In the genomic region with DNA sequence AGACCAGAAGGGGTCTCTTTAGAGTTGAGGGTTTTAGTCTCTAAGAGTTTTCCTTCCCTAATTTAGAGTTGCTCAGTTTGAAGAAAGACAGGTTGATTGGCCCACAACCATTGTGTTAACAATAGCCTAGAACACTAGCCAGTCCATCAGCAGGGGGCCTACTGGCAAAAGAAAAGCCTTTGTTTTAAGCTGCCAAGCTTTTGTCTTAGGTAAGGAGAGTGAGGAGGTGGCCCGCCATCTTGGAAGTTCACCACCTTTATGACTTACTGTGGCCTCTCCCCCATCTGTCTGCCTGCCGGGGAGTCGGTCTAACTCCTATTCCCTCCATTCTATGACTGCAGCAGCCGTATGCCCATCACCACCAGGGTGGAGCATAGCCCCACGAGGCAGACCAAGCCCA, we compare ENCODE assay signal across 25 mouse cellular contexts.
A peak's percentile ranks its signal among the peaks of the same experiment; 100 is the strongest.
DNase-seq lines count a peak whose midpoint lies in the region; TF ChIP-seq lines count a peak whose summit lies in the region.
"Had no signal": no experiment of that assay in that cellular context is flagged by ENCODE, and none has a peak within 500 bp of the region (broad histone marks: within the 10 kb centered on the region; RNA-seq: fewer than 3 reads in every experiment).

No protein-coding gene starts in this region.

- H3K4me2 ChIP-seq in CH12.LX (ENCODE audit: insufficient read depth, low read depth, poor library complexity, severe bottlenecking), result 0 out of 2 replicates have a peak overlapping the region, but pooled peaks have one; percentile 5
- H3K4me2 ChIP-seq: embryonic facial prominence, embryonic 13.5 days; forebrain, embryonic 12.5 days; forebrain, embryonic 15.5 days; heart, embryonic 12.5 days; heart, embryonic 15.5 days; hindbrain, embryonic 12.5 days; intestine, embryonic 15.5 days had no signal

- H3K9ac ChIP-seq in CH12.LX (ENCODE audit: insufficient read depth, low read depth), result no peak overlapping the region
- no peak overlapping the region for H3K9ac ChIP-seq in ES-E14 (ENCODE audit: insufficient read depth, low read depth, low read length, poor library complexity, severe bottlenecking)
- H3K9ac ChIP-seq: embryonic facial prominence, embryonic 13.5 days; forebrain, embryonic 12.5 days; forebrain, embryonic 15.5 days; heart, embryonic 12.5 days; heart, embryonic 15.5 days; hindbrain, embryonic 12.5 days; intestine, embryonic 15.5 days had no signal

- no peak; a peak in 1 of 4 replicates for TF ChIP-seq CTCF in CH12.LX (conservative IDR thresholded peaks at IDR 0.05 in 1 of 2, IDR thresholded peaks at IDR 0.05 in 1 of 2; ENCODE audit: low read depth in 2 of 2, low read length in 2 of 2)

- no peak for TF ChIP-seq EP300 in CH12.LX (IDR thresholded peaks at IDR 0.05; ENCODE audit: low read length)

- H3K4me1 ChIP-seq in CH12.LX (ENCODE audit: control insufficient read depth in 1 of 2, insufficient read depth in 2 of 2), result no peaks in the 10 kb centered on the region
- peaks cover 2 to 9% of the 10 kb centered on the region in 2 experiments; a peak in 2 of 4 replicates for H3K4me1 ChIP-seq in ES-E14 (ENCODE audit: control insufficient read depth in 2 of 2, insufficient read depth in 2 of 2, low read length in 2 of 2, poor library complexity in 1 of 2)
- H3K4me1 ChIP-seq: forebrain, embryonic 12.5 days; heart, embryonic 12.5 days; heart, embryonic 15.5 days; hindbrain, embryonic 12.5 days; intestine, embryonic 15.5 days had no signal

- peak; percentile 12 for DNase-seq in cerebellum, adult 11 months
- no peak for DNase-seq in cerebellum, adult 11-12 months
- DNase-seq in CH12.LX (ENCODE audit: extremely low read depth), result no peak
- peak; percentile 47 for DNase-seq in ES-E14 (ENCODE audit: low read depth, low spot score)
- no peak for DNase-seq in adrenal gland, postnatal 10 days
- DNase-seq in spleen, adult 18-20 months, result no peak
- DNase-seq: adrenal gland, postnatal 14 days; cerebellum, adult 9-11 months; embryo, embryonic 11 days; gastrocnemius, postnatal 25 days; heart, adult 18-20 months; heart, postnatal 10 days; heart, postnatal 36 days; kidney, adult 11 months; kidney, adult 8-10 months had no signal

- H3K79me2 ChIP-seq in CH12.LX (replicated peaks; ENCODE audit: control insufficient read depth, extremely low read depth, insufficient read depth, poor library complexity, severe bottlenecking), result no peaks in the 10 kb centered on the region

- H3K36me3 ChIP-seq in CH12.LX (replicated peaks in 1 of 2; ENCODE audit: control insufficient read depth in 1 of 2, insufficient read depth in 1 of 2, low read length in 1 of 2) (no peaks in the 10 kb centered on the region), ES-E14 (ENCODE audit: control insufficient read depth, insufficient read depth, low read length, poor library complexity, severe bottlenecking) (no peaks in the 10 kb centered on the region)
- H3K36me3 ChIP-seq: embryonic facial prominence, embryonic 10.5 days; embryonic facial prominence, embryonic 13.5 days; forebrain, embryonic 12.5 days; forebrain, embryonic 15.5 days; G1E; heart, embryonic 12.5 days; heart, embryonic 15.5 days; hindbrain, embryonic 12.5 days; intestine, embryonic 15.5 days had no signal

- in situ Hi-C loops in CH12.LX (cut with MboI; ENCODE audit: low pct_ligation_motif_present, low pct_unique_long_range_greater_than_20kb, low sequenced_read_pairs) (no loop called here), ES-E14 (cut with MboI; ENCODE audit: low sequenced_read_pairs in 2 of 2, unreplicated experiment in 2 of 2) (no loop called here)

- dilution Hi-C loops in CH12.LX (cut with MboI; ENCODE audit: extremely low pct_ligation_motif_present, extremely low pct_unique_long_range_greater_than_20kb, low sequenced_read_pairs), result no loop called here

- H3K27ac ChIP-seq in CH12.LX (ENCODE audit: insufficient read depth, low read depth) (no peak overlapping the region), ES-E14 (ENCODE audit: insufficient read depth, low read depth, low read length, poor library complexity, severe bottlenecking) (no peak overlapping the region)
- H3K27ac ChIP-seq: embryonic facial prominence, embryonic 10.5 days; embryonic facial prominence, embryonic 13.5 days; forebrain, embryonic 12.5 days; forebrain, embryonic 15.5 days; heart, embryonic 15.5 days; hindbrain, embryonic 12.5 days; intestine, embryonic 15.5 days had no signal

- H3K4me3 ChIP-seq in CH12.LX (replicated peaks in 1 of 3; ENCODE audit: low read depth in 2 of 3, low read length in 2 of 3, poor library complexity in 1 of 3) (no peak overlapping the region), ES-E14 (ENCODE audit: insufficient read depth in 1 of 2, low read depth in 1 of 2, low read length in 2 of 2, poor library complexity in 1 of 2, severe bottlenecking in 1 of 2) (no peak overlapping the region; a peak in 1 of 4 replicates)
- H3K4me3 ChIP-seq: embryonic facial prominence, embryonic 10.5 days; embryonic facial prominence, embryonic 13.5 days; erythroblast, embryonic 14.5 days; forebrain, embryonic 12.5 days; forebrain, embryonic 15.5 days; heart, embryonic 12.5 days; heart, embryonic 15.5 days; hindbrain, embryonic 12.5 days; intestine, embryonic 15.5 days had no signal

- TF ChIP-seq RAD21 in CH12.LX (IDR thresholded peaks at IDR 0.05; ENCODE audit: low read depth, low read length), result no peak; the same call in 1 of the 2 replicates

- H3K9me3 ChIP-seq in CH12.LX (replicated peaks; ENCODE audit: low read length), result no peaks in the 10 kb centered on the region
- H3K9me3 ChIP-seq in ES-E14 (ENCODE audit: control insufficient read depth, insufficient read depth, low read depth, low read length), result no peaks in the 10 kb centered on the region
- H3K9me3 ChIP-seq: embryonic facial prominence, embryonic 10.5 days; embryonic facial prominence, embryonic 13.5 days; forebrain, embryonic 12.5 days; forebrain, embryonic 15.5 days; G1E; heart, embryonic 12.5 days; heart, embryonic 15.5 days; hindbrain, embryonic 12.5 days; intestine, embryonic 15.5 days had no signal

- H3K27me3 ChIP-seq in CH12.LX (replicated peaks), result peaks cover 80% of the 10 kb centered on the region
- H3K27me3 ChIP-seq: embryonic facial prominence, embryonic 13.5 days; forebrain, embryonic 12.5 days; forebrain, embryonic 15.5 days; heart, embryonic 15.5 days; intestine, embryonic 15.5 days had no signal

- TF ChIP-seq POLR2A in CH12.LX (IDR thresholded peaks at IDR 0.05; ENCODE audit: low read depth, low read length), result no peak

TF ChIP-seq in CH12.LX, 34 proteins besides CTCF, POLR2A, EP300 and RAD21:
- TF ChIP-seq MEF2A (IDR thresholded peaks at IDR 0.05; ENCODE audit: borderline replicate concordance, low read depth, low read length) (no peak), IRF4 (IDR thresholded peaks at IDR 0.05; ENCODE audit: low read depth, low read length) (no peak)

TF ChIP-seq in ES-E14, 5 proteins besides CTCF, POLR2A, EP300 and RAD21:
- TF ChIP-seq CHD2 (IDR thresholded peaks at IDR 0.05; ENCODE audit: low read depth, low read length) (no peak), MAFK (IDR thresholded peaks at IDR 0.05; ENCODE audit: insufficient read depth, low read depth, low read length) (no peak), ZC3H11A (IDR thresholded peaks at IDR 0.05; ENCODE audit: borderline replicate concordance, low read depth, low read length) (no peak), HCFC1 (IDR thresholded peaks at IDR 0.05; ENCODE audit: borderline replicate concordance, insufficient read depth, low read length) (no peak), ZNF384 (IDR thresholded peaks at IDR 0.05; ENCODE audit: low read depth, low read length) (no peak)
TF ChIP-seq in ES-E14: peak in this region for 0.

Comparison
In these comparisons a context has a peak if more than half of its experiments do, and no peak if none do; other contexts are left out.
1. DNase-seq: peak in cerebellum, adult 11 months (single experiment) and ES-E14 (single experiment); none in cerebellum, adult 11-12 months (single experiment), CH12.LX (single experiment), adrenal gland, postnatal 10 days (single experiment) and spleen, adult 18-20 months (0 of 2).